Mouse (Mus musculus) common myeloid progenitor, adult 5-6 weeks (primary cell): ENCODE data around the gene H2-Ab1. TPM values are rescaled to one million over a fixed set of nuclear protein-coding genes. Genes with fewer than 3 reads are reported as not detected.

Source experiments
- ATAC-seq: replicated peaks from 2 replicates; pipeline ENCODE4 v1.8.0; 2016; ENCODE audit warnings: low read depth, mild to moderate bottlenecking, moderate TSS enrichment, inconsistent platforms; ENCODE audit not compliant: poor library complexity, severe bottlenecking
- total RNA-seq: library from RNA; stranded (forward); fragments of 200-1000, 187-1606 nt; gene quantifications from 2 replicates; pipeline ENCODE4 v1.2.3, GENCODE M21; 2017

Gene H2-Ab1
- total RNA-seq, 1 experiment from 2014 or later: 67.2 TPM

GRCm38 (mm10) chr17:34237741-34238140, 19.7 kb upstream of the H2-Ab1 start:
- ATAC-seq: no peak

GRCm38 (mm10) chr17:34238706-34239105, 18.8 kb upstream of the H2-Ab1 start, which contains the start of gene H2-Ob:
H2-Ob (plus strand) TSS chr17:34238903.
- peak; percentile 27; the same call in 1 of the 2 replicates for ATAC-seq

GRCm38 (mm10) chr17:34239601-34240041, 17.9 kb upstream of the H2-Ab1 start:
- ATAC-seq: peak; percentile 75

GRCm38 (mm10) chr17:34240366-34240765, 17.1 kb upstream of the H2-Ab1 start:
- no peak for ATAC-seq

GRCm38 (mm10) chr17:34240916-34241315, 16.6 kb upstream of the H2-Ab1 start:
- ATAC-seq: no peak

- no peak for ATAC-seq
These were observed 12.8 kb upstream of the H2-Ab1 start for GRCm38 (mm10) chr17:34244656-34245055.

GRCm38 (mm10) chr17:34247047-34247446, 10.4 kb upstream of the H2-Ab1 start:
- ATAC-seq: no peak

GRCm38 (mm10) chr17:34248764-34249163, 8.7 kb upstream of the H2-Ab1 start:
- peak; percentile 78 for ATAC-seq

- ATAC-seq: no peak
These were observed 8.1 kb upstream of the H2-Ab1 start for GRCm38 (mm10) chr17:34249361-34249760.

- ATAC-seq: peak; percentile 59; the same call in 1 of the 2 replicates
These were observed 7.6 kb upstream of the H2-Ab1 start for GRCm38 (mm10) chr17:34249878-34250277.

GRCm38 (mm10) chr17:34251666-34252065, 5.8 kb upstream of the H2-Ab1 start:
- ATAC-seq: no peak

- ATAC-seq: no peak
These were observed 988 bp upstream of the H2-Ab1 start for GRCm38 (mm10) chr17:34256501-34256900.

GRCm38 (mm10) chr17:34260551-34260950, 3.1 kb downstream of the H2-Ab1 start:
- no peak for ATAC-seq

GRCm38 (mm10) chr17:34261502-34261901, 4.0 kb downstream of the H2-Ab1 start:
- ATAC-seq: peak; percentile 34

- ATAC-seq: peak; percentile 78
These were observed 5.6 kb downstream of the H2-Ab1 start for GRCm38 (mm10) chr17:34263068-34263467.

GRCm38 (mm10) chr17:34263811-34264371, 6.4 kb downstream of the H2-Ab1 start:
- ATAC-seq: 0 out of 2 replicates have a peak, but pooled peaks have one; percentile 27

GRCm38 (mm10) chr17:34264452-34265351, 7.2 kb downstream of the H2-Ab1 start:
- peak; percentile 12; the same call in 1 of the 2 replicates for ATAC-seq

- no peak for ATAC-seq
These were observed 10.8 kb downstream of the H2-Ab1 start for GRCm38 (mm10) chr17:34268262-34268661.

- no peak for ATAC-seq
These were observed 11.3 kb downstream of the H2-Ab1 start for GRCm38 (mm10) chr17:34268748-34269147.

- no peak for ATAC-seq
These were observed 12.3 kb downstream of the H2-Ab1 start for GRCm38 (mm10) chr17:34269817-34270216.

- ATAC-seq: no peak
These were observed 12.7 kb downstream of the H2-Ab1 start for GRCm38 (mm10) chr17:34270230-34270629.
